Mouse (Mus musculus) adrenal gland (tissue): Measurements from ENCODE around the gene Six4.
"Not testable (repeated sequence)": the region's sequence is repeated elsewhere in the genome, so short reads cannot be mapped to it uniquely, and the experiment has no call there.

Experiments used
- intact Hi-C: fragments of 180-260 bp; cut with DNase I; formaldehyde crosslinking; loops from one replicate; pipeline ENCODE4 v1.15.1; 2025

The Six4 gene

GRCm38 (mm10) chr12:73088911-73089310 lies 24.3 kb downstream of the Six4 start:
- intact Hi-C loops: no loop called here

GRCm38 (mm10) chr12:73088500-73088899 lies 24.8 kb downstream of the Six4 start:
- intact Hi-C loops: no loop called here

GRCm38 (mm10) chr12:73087086-73087485 lies 26.2 kb downstream of the Six4 start:
- intact Hi-C loops: no loop called here

- intact Hi-C loops: no loop called here
Observed at GRCm38 (mm10) chr12:73085739-73086630, 27.3 kb downstream of the Six4 start.

GRCm38 (mm10) chr12:73083773-73084172 lies 29.5 kb downstream of the Six4 start:
- intact Hi-C loops: no loop called here

GRCm38 (mm10) chr12:73081828-73082227 lies 31.4 kb downstream of the Six4 start:
- intact Hi-C loops: not testable (repeated sequence)

GRCm38 (mm10) chr12:73060805-73061410 lies 52.3 kb downstream of the Six4 start:
- intact Hi-C loops: no loop called here

- intact Hi-C loops: loop anchor here (10.0 kb wide), 1 partner anchor 267 kb away; no protein-coding TSS in a partner anchor
Observed at GRCm38 (mm10) chr12:73057492-73057891, 55.8 kb downstream of the Six4 start.

- intact Hi-C loops: loop anchor here (10.0 kb wide), 1 partner anchor 269 kb away; no protein-coding TSS in a partner anchor
Observed at GRCm38 (mm10) chr12:73055451-73055850, 57.8 kb downstream of the Six4 start.

GRCm38 (mm10) chr12:73054576-73055185 lies 58.6 kb downstream of the Six4 start:
- intact Hi-C loops: loop anchor here (10.0 kb wide), 1 partner anchor 270 kb away; no protein-coding TSS in a partner anchor

- intact Hi-C loops: loop anchor here (10.0 kb wide), 1 partner anchor 271 kb away; no protein-coding TSS in a partner anchor
Observed at GRCm38 (mm10) chr12:73053668-73054241, 59.5 kb downstream of the Six4 start, which contains the start of gene Six1. Gene Six1, minus strand, starts transcription at chr12:73053887.

GRCm38 (mm10) chr12:73052651-73053591 lies 60.3 kb downstream of the Six4 start:
- intact Hi-C loops: loop anchor here (10.0 kb wide), 1 partner anchor 272 kb away; no protein-coding TSS in a partner anchor

- intact Hi-C loops: loop anchor here (10.0 kb wide), 1 partner anchor 273 kb away; no protein-coding TSS in a partner anchor
Observed at GRCm38 (mm10) chr12:73052036-73052650, 61.1 kb downstream of the Six4 start.

GRCm38 (mm10) chr12:73050811-73051580 lies 62.3 kb downstream of the Six4 start:
- intact Hi-C loops: loop anchor here (10.0 kb wide), 1 partner anchor 274 kb away; no protein-coding TSS in a partner anchor

GRCm38 (mm10) chr12:73050305-73050704 lies 63.0 kb downstream of the Six4 start:
- intact Hi-C loops: loop anchor here (10.0 kb wide), 1 partner anchor 274 kb away; no protein-coding TSS in a partner anchor
